21 mouse cellular contexts compared by ENCODE assay signal in genomic region chr5:72699500-72699818, GRCm38 (mm10). TPM values are rescaled to one million over a fixed set of nuclear protein-coding genes. Genes with fewer than 3 reads are reported as not detected.
DNase-seq lines count a peak whose midpoint lies in the region; ATAC-seq and TF ChIP-seq lines count a peak whose summit lies in the region.
"Had no signal": no experiment of that assay in that cellular context is flagged by ENCODE, and none has a peak within 500 bp of the region (broad histone marks: within the 10 kb centered on the region; RNA-seq: fewer than 3 reads in every experiment).

No protein-coding gene starts in this region.

- no peak overlapping the region for H3K4me2 ChIP-seq in forebrain, embryonic 16.5 days (ENCODE audit: low read length)
- no peak overlapping the region for H3K4me2 ChIP-seq in forebrain, embryonic 12.5 days
- no peak overlapping the region for H3K4me2 ChIP-seq in intestine, embryonic 14.5 days (ENCODE audit: low read length)
- H3K4me2 ChIP-seq in intestine, postnatal 0 days (replicated peaks; ENCODE audit: low read depth) = no peak overlapping the region
- H3K4me2 ChIP-seq: embryonic facial prominence, embryonic 13.5 days; heart, embryonic 11.5 days; liver, embryonic 11.5 days; midbrain, embryonic 12.5 days had no signal

- DNase-seq in intestine, embryonic 14.5 days (ENCODE audit: low spot score) = peak; percentile 49
- DNase-seq in ovary, adult 18-20 months (ENCODE audit: low spot score) = peak; percentile 3
- DNase-seq in ovary, postnatal 36 days (ENCODE audit: low spot score) = no peak
- peak; percentile 18 for DNase-seq in skeletal muscle tissue, adult 2 months (ENCODE audit: low read depth, low spot score)
- DNase-seq: adrenal gland, postnatal 10 days; B cell, adult 2 months; cerebellum, adult 11-12 months; gastrocnemius, postnatal 25 days; kidney, adult 9 months; kidney, postnatal 36 days; lung, adult 2 months; thymus, adult 2 months had no signal

- H3K4me1 ChIP-seq in forebrain, embryonic 16.5 days (replicated peaks; ENCODE audit: control insufficient read depth, insufficient read depth, low read length) = peaks cover 21% of the 10 kb centered on the region
- peaks cover 7% of the 10 kb centered on the region; the same call in 1 of the 2 replicates for H3K4me1 ChIP-seq in forebrain, embryonic 12.5 days
- H3K4me1 ChIP-seq in intestine, embryonic 14.5 days (replicated peaks; ENCODE audit: control insufficient read depth, insufficient read depth, low read length) = peaks cover 5% of the 10 kb centered on the region; the same call in 1 of the 2 replicates
- H3K4me1 ChIP-seq in intestine, postnatal 0 days (replicated peaks; ENCODE audit: control insufficient read depth, insufficient read depth, low read length) = 0 out of 2 replicates have a peak, but pooled peaks cover 3% of the 10 kb centered on the region

- H3K9ac ChIP-seq in forebrain, embryonic 16.5 days (replicated peaks; ENCODE audit: low read depth, low read length) = no peak overlapping the region
- H3K9ac ChIP-seq in forebrain, embryonic 12.5 days = no peak overlapping the region
- no peak overlapping the region for H3K9ac ChIP-seq in intestine, embryonic 14.5 days (ENCODE audit: low read length)
- H3K9ac ChIP-seq in intestine, postnatal 0 days (ENCODE audit: low read depth, low read length) = no peak overlapping the region
- H3K9ac ChIP-seq: embryonic facial prominence, embryonic 13.5 days; midbrain, embryonic 12.5 days had no signal

- peak overlapping the region; percentile 19; the same call in 1 of the 2 replicates for H3K27ac ChIP-seq in forebrain, embryonic 16.5 days (ENCODE audit: low read length)
- H3K27ac ChIP-seq in forebrain, embryonic 12.5 days = no peak overlapping the region
- no peak overlapping the region for H3K27ac ChIP-seq in intestine, embryonic 14.5 days (ENCODE audit: low read depth)
- H3K27ac ChIP-seq in intestine, postnatal 0 days (ENCODE audit: low read depth, low read length) = no peak overlapping the region
- H3K27ac ChIP-seq: embryonic facial prominence, embryonic 13.5 days; macrophage; midbrain, embryonic 12.5 days had no signal

- no peak for ATAC-seq in forebrain, embryonic 16.5 days
- ATAC-seq in forebrain, embryonic 12.5 days (ENCODE audit: low FRiP score) = no peak
- ATAC-seq in intestine, embryonic 14.5 days (replicated peaks; ENCODE audit: low FRiP score, low TSS enrichment, low read depth) = no peak
- no peak for ATAC-seq in intestine, postnatal 0 days

- TF ChIP-seq CTCF in intestine, postnatal 0 days (IDR thresholded peaks at IDR 0.05; ENCODE audit: low read depth) = no peak

- H3K36me3 ChIP-seq in forebrain, embryonic 16.5 days (ENCODE audit: control insufficient read depth, insufficient read depth) = no peaks in the 10 kb centered on the region
- H3K36me3 ChIP-seq in forebrain, embryonic 12.5 days (replicated peaks) = no peaks in the 10 kb centered on the region
- H3K36me3 ChIP-seq in intestine, embryonic 14.5 days (ENCODE audit: control insufficient read depth, insufficient read depth, low read length) = no peaks in the 10 kb centered on the region
- no peaks in the 10 kb centered on the region for H3K36me3 ChIP-seq in intestine, postnatal 0 days (ENCODE audit: control insufficient read depth, insufficient read depth)
- H3K36me3 ChIP-seq: embryonic facial prominence, embryonic 13.5 days; midbrain, embryonic 12.5 days had no signal

- 0 out of 2 replicates have a peak, but pooled peaks cover 2% of the 10 kb centered on the region for H3K9me3 ChIP-seq in forebrain, embryonic 16.5 days (ENCODE audit: control insufficient read depth, low read length)
- no peaks in the 10 kb centered on the region for H3K9me3 ChIP-seq in forebrain, embryonic 12.5 days
- H3K9me3 ChIP-seq in intestine, embryonic 14.5 days (ENCODE audit: control insufficient read depth, low read length) = no peaks in the 10 kb centered on the region
- H3K9me3 ChIP-seq in intestine, postnatal 0 days (ENCODE audit: control insufficient read depth) = no peaks in the 10 kb centered on the region
- H3K9me3 ChIP-seq: midbrain, embryonic 12.5 days had no signal

- WGBS in forebrain, embryonic 16.5 days = 21% methylated on average over 2 of the region's 2 CpGs
- 35% methylated on average over 2 of the region's 2 CpGs for WGBS in forebrain, embryonic 12.5 days
- 35% methylated on average over 2 of the region's 2 CpGs for WGBS in intestine, embryonic 14.5 days
- WGBS in intestine, postnatal 0 days = 58% methylated on average over 2 of the region's 2 CpGs

- H3K4me3 ChIP-seq in forebrain, embryonic 16.5 days (replicated peaks; ENCODE audit: low read length) = no peak overlapping the region
- no peak overlapping the region for H3K4me3 ChIP-seq in forebrain, embryonic 12.5 days (replicated peaks)
- H3K4me3 ChIP-seq in intestine, embryonic 14.5 days (ENCODE audit: low read depth, low read length) = no peak overlapping the region
- no peak overlapping the region for H3K4me3 ChIP-seq in intestine, postnatal 0 days (ENCODE audit: low read depth, low read length)
- H3K4me3 ChIP-seq: embryonic facial prominence, embryonic 13.5 days; midbrain, embryonic 12.5 days had no signal

- no peaks in the 10 kb centered on the region for H3K27me3 ChIP-seq in forebrain, embryonic 16.5 days (replicated peaks; ENCODE audit: control insufficient read depth, insufficient read depth, low read length)
- H3K27me3 ChIP-seq in forebrain, embryonic 12.5 days = no peaks in the 10 kb centered on the region
- H3K27me3 ChIP-seq in intestine, embryonic 14.5 days (replicated peaks; ENCODE audit: control insufficient read depth, insufficient read depth, low read length) = no peaks in the 10 kb centered on the region
- no peaks in the 10 kb centered on the region for H3K27me3 ChIP-seq in intestine, postnatal 0 days (replicated peaks; ENCODE audit: control insufficient read depth, insufficient read depth, low read length)
- H3K27me3 ChIP-seq: embryonic facial prominence, embryonic 13.5 days had no signal

RNA-seq across cellular contexts. Expression of gene Nipal1, which starts 51.9 kb away (rescaled TPM):
- 0.20 TPM in 1 of 2 replicates, not detected in the other for polyA plus RNA-seq in forebrain, embryonic 16.5 days (2015; fragmentation: Nextera tagmentation; extraction: Ambion mirVana)
- 0.49 and 0.56 TPM in 2 replicates for polyA plus RNA-seq in forebrain, embryonic 12.5 days (2016; fragmentation: Nextera tagmentation; extraction: Ambion mirVana)
- 13.2 and 15.2 TPM in 2 replicates for polyA plus RNA-seq in intestine, embryonic 14.5 days (2014; fragmentation: Nextera tagmentation; extraction: Ambion mirVana)
- polyA plus RNA-seq in intestine, postnatal 0 days (2015; fragmentation: Nextera tagmentation; extraction: Ambion mirVana) = 40.0 and 42.0 TPM in 2 replicates
- polyA plus RNA-seq: cortical plate, adult 2 months; macrophage had no signal

RNA-seq across cellular contexts. Expression of gene Txk, which starts 53.1 kb away (rescaled TPM):
- polyA plus RNA-seq in forebrain, embryonic 16.5 days (2015; fragmentation: Nextera tagmentation; extraction: Ambion mirVana) = 0.13 TPM in 1 of 2 replicates, not detected in the other
- not detected in 2 replicates for polyA plus RNA-seq in forebrain, embryonic 12.5 days (2016; fragmentation: Nextera tagmentation; extraction: Ambion mirVana)
- polyA plus RNA-seq in intestine, embryonic 14.5 days (2014; fragmentation: Nextera tagmentation; extraction: Ambion mirVana) = 0.22 and 0.23 TPM in 2 replicates
- 0.39 and 0.44 TPM in 2 replicates for polyA plus RNA-seq in intestine, postnatal 0 days (2015; fragmentation: Nextera tagmentation; extraction: Ambion mirVana)
- polyA plus RNA-seq: liver, embryonic 11.5 days had no signal

RNA-seq across cellular contexts. Expression of gene Cnga1, which starts 55.4 kb away (rescaled TPM):
- not detected in 2 replicates for polyA plus RNA-seq in forebrain, embryonic 16.5 days (2015; fragmentation: Nextera tagmentation; extraction: Ambion mirVana)
- polyA plus RNA-seq in forebrain, embryonic 12.5 days (2016; fragmentation: Nextera tagmentation; extraction: Ambion mirVana) = not detected in 2 replicates
- not detected in 2 replicates for polyA plus RNA-seq in intestine, embryonic 14.5 days (2014; fragmentation: Nextera tagmentation; extraction: Ambion mirVana)
- polyA plus RNA-seq in intestine, postnatal 0 days (2015; fragmentation: Nextera tagmentation; extraction: Ambion mirVana) = not detected in 2 replicates
- polyA plus RNA-seq: cortical plate, adult 2 months; embryonic facial prominence, embryonic 13.5 days; heart, embryonic 11.5 days; liver, embryonic 11.5 days; macrophage; midbrain, embryonic 12.5 days had no signal
